Mouse (Mus musculus): ENCODE data around the gene Bpnt1. TPM values are rescaled to one million over a fixed set of nuclear protein-coding genes. Genes with fewer than 3 reads are reported as not detected.

Bpnt1 gene
- total and polyA plus RNA-seq, 3 experiments, result 22.0 to 29.1 TPM; not detected in 1

GRCm38 (mm10) chr1:185334136-185334535 is 2.2 kb downstream of the Bpnt1 start:
- no peak for DNase-seq (ENCODE audit: low read depth, low spot score)
- Histone ChIP-seq H3K27me3 (ENCODE audit: control insufficient read depth in 1 of 2, insufficient read depth in 2 of 2, low read length in 2 of 2) (no peaks in the 10 kb centered on the region), H3K36me3 (ENCODE audit: control insufficient read depth in 1 of 2, insufficient read depth in 2 of 2, low read length in 2 of 2) (peaks cover 0 to 9% of the 10 kb centered on the region in 2 experiments; a peak in 2 of 4 replicates), H3K79me2 (ENCODE audit: control insufficient read depth, insufficient read depth, low read length, poor library complexity) (peaks cover 1% of the 10 kb centered on the region; the same call in 1 of the 2 replicates), H3K9me3 (replicated peaks; ENCODE audit: insufficient read depth, low read length) (no peaks in the 10 kb centered on the region), H3K4me3 (ENCODE audit: control insufficient read depth in 1 of 2, insufficient read depth in 1 of 2, low read depth in 2 of 2, low read length in 2 of 2) (no peak overlapping the region), H3K4me1 (ENCODE audit: control insufficient read depth in 1 of 2, insufficient read depth in 2 of 2, low read length in 2 of 2) (peaks cover 2 to 11% of the 10 kb centered on the region in 2 experiments; a peak in 2 of 4 replicates), H3K27ac (ENCODE audit: control insufficient read depth, low read depth, low read length) (no peak overlapping the region), H3K9ac (ENCODE audit: control insufficient read depth, low read depth, low read length, poor library complexity, severe bottlenecking) (no peak overlapping the region)
- TF ChIP-seq CTCF (IDR thresholded peaks at IDR 0.05 in 2 of 3, conservative IDR thresholded peaks at IDR 0.05 in 1 of 3; ENCODE audit: control insufficient read depth in 1 of 3, insufficient read depth in 1 of 3, low read depth in 2 of 3, low read length in 3 of 3, poor library complexity in 1 of 3, severe bottlenecking in 1 of 3), result no peak
- no peak for TF ChIP-seq MAZ (IDR thresholded peaks at IDR 0.05; ENCODE audit: low read depth, low read length)
- TF ChIP-seq ZNF384 (IDR thresholded peaks at IDR 0.05; ENCODE audit: low read depth, low read length), result no peak
- no peak for TF ChIP-seq ZKSCAN1 (IDR thresholded peaks at IDR 0.05; ENCODE audit: low read depth, low read length)

- Histone ChIP-seq H3K9me3 (replicated peaks; ENCODE audit: insufficient read depth, low read length) (no peaks in the 10 kb centered on the region), H3K36me3 (ENCODE audit: control insufficient read depth in 1 of 2, insufficient read depth in 2 of 2, low read length in 2 of 2) (peaks cover 0 to 5% of the 10 kb centered on the region in 2 experiments; a peak in 1 of 4 replicates), H3K4me3 (ENCODE audit: control insufficient read depth in 1 of 2, insufficient read depth in 1 of 2, low read depth in 2 of 2, low read length in 2 of 2) (no peak overlapping the region), H3K27ac (ENCODE audit: control insufficient read depth, low read depth, low read length) (no peak overlapping the region), H3K9ac (ENCODE audit: control insufficient read depth, low read depth, low read length, poor library complexity, severe bottlenecking) (no peak overlapping the region), H3K4me1 (ENCODE audit: control insufficient read depth in 1 of 2, insufficient read depth in 2 of 2, low read length in 2 of 2) (peaks cover 2 to 3% of the 10 kb centered on the region in 2 experiments; a peak in 1 of 4 replicates), H3K79me2 (ENCODE audit: control insufficient read depth, insufficient read depth, low read length, poor library complexity) (no peaks in the 10 kb centered on the region; the same call in 1 of the 2 replicates), H3K27me3 (ENCODE audit: control insufficient read depth in 1 of 2, insufficient read depth in 2 of 2, low read length in 2 of 2) (no peaks in the 10 kb centered on the region)
- DNase-seq (ENCODE audit: low read depth, low spot score), result no peak
- TF ChIP-seq SIN3A (IDR thresholded peaks at IDR 0.05; ENCODE audit: low read length) (no peak), KAT2A (conservative IDR thresholded peaks at IDR 0.05; ENCODE audit: low read depth, low read length) (no peak), ZKSCAN1 (IDR thresholded peaks at IDR 0.05; ENCODE audit: low read depth, low read length) (no peak), NRF1 (IDR thresholded peaks at IDR 0.05; ENCODE audit: insufficient read depth, low read depth, low read length, poor library complexity, severe bottlenecking) (no peak), MAFK (IDR thresholded peaks at IDR 0.05; ENCODE audit: borderline replicate concordance, low read depth, low read length) (no peak), MXI1 (IDR thresholded peaks at IDR 0.05; ENCODE audit: low read depth, low read length) (no peak), POLR2AphosphoS5 (IDR thresholded peaks at IDR 0.05; ENCODE audit: borderline replicate concordance, low read depth, low read length) (no peak), MYB (IDR thresholded peaks at IDR 0.05; ENCODE audit: low read depth, low read length) (no peak), JUND (IDR thresholded peaks at IDR 0.05; ENCODE audit: low read depth, low read length) (no peak), ZNF384 (IDR thresholded peaks at IDR 0.05; ENCODE audit: low read depth, low read length) (no peak), CHD1 (IDR thresholded peaks at IDR 0.05; ENCODE audit: low read depth, low read length) (no peak), USF2 (IDR thresholded peaks at IDR 0.05; ENCODE audit: borderline replicate concordance in 1 of 2, insufficient read depth in 1 of 2, low read depth in 1 of 2, low read length in 2 of 2) (no peak), CHD2 (IDR thresholded peaks at IDR 0.05; ENCODE audit: low read length) (no peak), MYC (IDR thresholded peaks at IDR 0.05; ENCODE audit: low read depth, low read length) (no peak), RCOR1 (IDR thresholded peaks at IDR 0.05; ENCODE audit: low read depth, low read length) (no peak), USF1 (IDR thresholded peaks at IDR 0.05; ENCODE audit: low read depth, low read length) (no peak), ELF1 (IDR thresholded peaks at IDR 0.05; ENCODE audit: low read depth, low read length) (no peak), EP300 (IDR thresholded peaks at IDR 0.05; ENCODE audit: low read depth in 1 of 2, low read length in 2 of 2) (no peak)
Observed at GRCm38 (mm10) chr1:185335231-185335765, 3.3 kb downstream of the Bpnt1 start.
